Mouse (Mus musculus) myocyte (in vitro differentiated cells): Measurements from ENCODE around the gene Gpcpd1.

Experiments used
- MAX ChIP-seq: IDR thresholded peaks from one replicate; pipeline ENCODE4 v1.6.1; 2011; ENCODE audit warnings: low read depth, mild to moderate bottlenecking, control low read depth
- MYOD1 ChIP-seq, 3 experiments: IDR thresholded peaks; one replicate each; pipeline ENCODE4 v1.6.1; 2011; ENCODE audit warnings: control low read depth in 2 of 3, low read depth in 2 of 3, mild to moderate bottlenecking in 2 of 3, moderate library complexity in 1 of 3; ENCODE audit not compliant: insufficient read length in 2 of 3, control insufficient read depth in 1 of 3
- POLR2A ChIP-seq: IDR thresholded peaks from one replicate; pipeline ENCODE4 v1.6.1; 2011; ENCODE audit warnings: low read depth, mild to moderate bottlenecking, control low read depth, moderate library complexity; ENCODE audit not compliant: insufficient read length
- TCF12 ChIP-seq: IDR thresholded peaks from one replicate; pipeline ENCODE4 v1.6.1; 2011; ENCODE audit warnings: mild to moderate bottlenecking, control low read depth; ENCODE audit not compliant: poor library complexity, insufficient read depth, severe bottlenecking
- USF1 ChIP-seq: IDR thresholded peaks from one replicate; pipeline ENCODE4 v1.6.1; 2011; ENCODE audit warnings: low read depth, mild to moderate bottlenecking, control low read depth, moderate library complexity

DNA sequence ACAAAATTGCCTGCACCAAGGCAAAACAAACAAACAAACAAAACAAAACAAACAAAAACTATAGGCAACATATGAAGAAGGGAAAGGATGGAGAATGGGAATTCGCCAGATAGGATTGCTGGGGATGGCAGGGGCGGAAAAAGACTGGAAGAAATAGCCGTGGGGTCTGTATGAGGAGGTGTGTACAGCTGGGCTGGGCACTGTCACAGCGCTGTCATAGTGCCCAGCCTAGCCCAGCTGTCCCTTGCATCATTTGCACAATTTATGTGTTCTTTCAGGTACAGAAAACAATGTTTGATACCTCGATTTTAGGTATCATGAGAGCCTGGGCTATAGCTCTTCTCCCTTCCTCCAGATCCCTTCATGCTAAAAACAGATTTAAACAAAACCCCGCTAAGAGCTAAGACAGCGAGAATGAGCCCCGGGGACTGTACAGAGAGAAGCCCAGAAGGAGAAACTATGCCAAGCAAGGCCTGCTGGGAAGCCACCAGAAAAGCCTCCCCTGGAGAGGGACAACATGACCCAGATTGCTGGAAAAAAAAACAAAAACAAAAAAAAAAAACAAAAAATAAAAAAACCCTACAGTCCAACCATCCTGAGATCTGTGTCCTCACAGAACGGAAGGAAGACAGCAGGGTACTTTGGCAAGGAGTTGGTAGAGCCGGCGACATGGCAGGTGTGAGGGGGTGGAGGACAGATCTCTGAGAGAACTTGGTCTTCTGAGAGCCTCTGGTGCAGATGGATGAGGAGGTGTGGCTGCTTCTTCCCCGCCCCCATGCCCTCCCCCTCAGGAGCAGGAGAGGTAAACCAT is 74.0 kb downstream of the Gpcpd1 start:
- TF ChIP-seq POLR2A (no peak), MYOD1 (IDR thresholded peaks at IDR 0.05; ENCODE audit: control insufficient read depth in 1 of 3, insufficient read length in 2 of 3, low read depth in 2 of 3) (no peak), USF1 (no peak), MAX (no peak), TCF12 (no peak)
